Mouse (Mus musculus) neural tube, embryonic 15.5 days (tissue): Measurements from ENCODE around the gene Hgd. TPM values are rescaled to one million over a fixed set of nuclear protein-coding genes. Genes with fewer than 3 reads are reported as not detected.

Experiments
- ATAC-seq: fragments of 200-750 bp; cut with Nextera tagmentation; 2 replicates; pipeline ENCODE4 v1.8.0; 2017; ENCODE audit warnings: mild to moderate bottlenecking, moderate TSS enrichment, moderate library complexity; ENCODE audit not compliant: low FRiP score
- H3K27ac ChIP-seq: fragments of 300-500 bp; sonication (generic); replicated peaks from 2 replicates; pipeline ENCODE4 v1.5.1; 2015; ENCODE audit warnings: mild to moderate bottlenecking, inconsistent platforms
- H3K27me3 ChIP-seq: fragments of 300-500 bp; sonication (generic); replicated peaks from 2 replicates; pipeline ENCODE4 v1.6.1; 2015; ENCODE audit warnings: inconsistent platforms
- H3K36me3 ChIP-seq: fragments of 300-500 bp; sonication (generic); 2 replicates; pipeline ENCODE4 v1.6.1; 2015; ENCODE audit warnings: inconsistent platforms
- H3K4me1 ChIP-seq: fragments of 300-500 bp; sonication (generic); 2 replicates; pipeline ENCODE4 v1.6.1; 2015; ENCODE audit warnings: inconsistent platforms
- H3K4me2 ChIP-seq: fragments of 300-500 bp; sonication (generic); 2 replicates; pipeline ENCODE4 v1.6.1; 2015; ENCODE audit warnings: inconsistent platforms, mild to moderate bottlenecking, moderate library complexity
- H3K4me3 ChIP-seq: fragments of 300-500 bp; sonication (generic); replicated peaks from 2 replicates; pipeline ENCODE4 v1.5.1; 2015; ENCODE audit warnings: mild to moderate bottlenecking, inconsistent platforms
- H3K9ac ChIP-seq: fragments of 300-500 bp; sonication (generic); replicated peaks from 2 replicates; pipeline ENCODE4 v1.6.1; 2015; ENCODE audit warnings: mild to moderate bottlenecking, inconsistent platforms
- H3K9me3 ChIP-seq: fragments of 300-500 bp; sonication (generic); replicated peaks from 2 replicates; pipeline ENCODE4 v1.6.1; 2016; ENCODE audit warnings: inconsistent platforms
- WGBS: fragments of 180-500 bp; shearing (Covaris S2); methylation state at CpG from one replicate; pipeline ENCODE4 v1.1.7; 2015; ENCODE audit warnings: mixed read lengths; 5-methylcytosine and 5-hydroxymethylcytosine counted together
- polyA plus RNA-seq: library from polyadenylated mRNA; unstranded; fragments of >200 nt; fragmentation: Nextera tagmentation; extraction: Ambion mirVana; gene quantifications from 2 replicates; pipeline ENCODE4 v1.2.1, GENCODE M21; 2015

Gene Hgd
- polyA plus RNA-seq, 1 experiment from 2014 or later = 0.23 TPM

DNA sequence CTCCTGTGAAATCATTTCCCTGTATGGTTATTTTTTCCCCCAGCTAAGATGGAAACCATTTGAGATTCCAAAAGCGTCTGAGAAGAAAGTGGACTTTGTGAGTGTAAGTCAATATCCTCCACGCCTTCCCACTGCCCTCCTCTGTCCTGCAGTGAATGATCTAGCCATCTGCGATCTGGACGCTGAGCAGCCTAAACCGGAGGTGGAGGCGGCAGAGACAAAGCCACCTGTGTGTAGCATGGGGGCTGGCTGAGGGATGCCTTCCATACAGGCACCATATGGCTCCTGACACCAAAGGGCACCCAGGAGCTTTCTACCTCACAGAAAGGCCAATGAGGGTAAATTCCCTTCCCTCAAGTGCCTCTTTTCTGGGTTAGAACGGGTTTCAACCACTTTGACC, 31.1 kb downstream of the Hgd start:
- H3K4me1 ChIP-seq = peaks cover 6% of the 10 kb centered on the region; the same call in 1 of the 2 replicates
- no peak overlapping the region for H3K4me2 ChIP-seq
- no peaks in the 10 kb centered on the region for H3K36me3 ChIP-seq
- no peak overlapping the region for H3K4me3 ChIP-seq
- no peaks in the 10 kb centered on the region for H3K27me3 ChIP-seq
- no peak overlapping the region for H3K9ac ChIP-seq
- no peak for ATAC-seq
- H3K27ac ChIP-seq = no peak overlapping the region
- WGBS = 90% methylated on average over 7 of the region's 7 CpGs
- H3K9me3 ChIP-seq = no peaks in the 10 kb centered on the region

DNA sequence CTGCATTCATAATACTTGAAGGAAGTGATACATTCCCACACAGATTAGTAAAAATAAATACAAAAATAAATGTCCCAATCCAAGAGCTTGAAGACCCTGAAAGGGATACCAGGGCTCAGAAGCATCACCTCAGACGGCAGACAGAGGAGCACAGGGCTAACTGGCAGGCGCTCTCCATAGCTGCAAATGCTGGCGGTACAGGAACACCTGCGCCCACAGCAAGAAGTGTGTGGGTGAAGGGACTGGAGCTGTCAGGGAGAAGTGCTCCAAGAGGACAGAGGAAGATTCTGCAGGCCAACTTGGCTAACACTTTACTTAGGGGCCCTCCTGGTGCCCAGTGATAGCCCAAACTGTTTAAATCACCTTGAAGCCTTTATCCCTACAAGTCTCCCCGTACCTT, 32.1 kb downstream of the Hgd start:
- no peaks in the 10 kb centered on the region for H3K9me3 ChIP-seq
- H3K4me1 ChIP-seq = peaks cover 9% of the 10 kb centered on the region; the same call in 1 of the 2 replicates
- no peak overlapping the region for H3K27ac ChIP-seq
- no peaks in the 10 kb centered on the region for H3K36me3 ChIP-seq
- 94% methylated on average over 5 of the region's 5 CpGs for WGBS
- ATAC-seq = no peak
- H3K9ac ChIP-seq = no peak overlapping the region
- no peaks in the 10 kb centered on the region for H3K27me3 ChIP-seq
- H3K4me2 ChIP-seq = no peak overlapping the region
- H3K4me3 ChIP-seq = no peak overlapping the region

DNA sequence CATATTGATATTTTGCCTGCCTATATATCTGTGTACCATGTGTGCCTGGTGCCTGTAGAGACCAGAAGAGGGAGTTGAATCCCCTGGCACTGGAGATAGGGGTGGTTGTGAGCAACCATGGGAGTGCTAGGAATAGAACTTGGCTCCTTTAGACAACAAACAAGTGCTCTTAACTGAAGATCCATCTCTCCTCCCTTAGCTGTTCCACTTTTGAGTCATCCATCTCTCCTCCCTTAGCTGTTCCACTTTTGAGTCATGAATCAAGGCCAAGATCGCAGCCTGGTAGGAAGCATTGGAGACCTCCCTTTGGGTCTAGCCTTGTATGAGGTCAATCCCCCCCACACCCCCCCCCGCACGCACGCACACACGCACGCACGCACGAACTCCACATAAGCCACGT, 34.6 kb downstream of the Hgd start:
- H3K4me3 ChIP-seq = no peak overlapping the region
- H3K9me3 ChIP-seq = no peaks in the 10 kb centered on the region
- no peak overlapping the region for H3K27ac ChIP-seq
- no peak overlapping the region for H3K4me2 ChIP-seq
- H3K9ac ChIP-seq = no peak overlapping the region
- H3K36me3 ChIP-seq = no peaks in the 10 kb centered on the region
- 86% methylated on average over 9 of the region's 9 CpGs for WGBS
- no peak for ATAC-seq
- peaks cover 18% of the 10 kb centered on the region for H3K4me1 ChIP-seq
- no peaks in the 10 kb centered on the region for H3K27me3 ChIP-seq

DNA sequence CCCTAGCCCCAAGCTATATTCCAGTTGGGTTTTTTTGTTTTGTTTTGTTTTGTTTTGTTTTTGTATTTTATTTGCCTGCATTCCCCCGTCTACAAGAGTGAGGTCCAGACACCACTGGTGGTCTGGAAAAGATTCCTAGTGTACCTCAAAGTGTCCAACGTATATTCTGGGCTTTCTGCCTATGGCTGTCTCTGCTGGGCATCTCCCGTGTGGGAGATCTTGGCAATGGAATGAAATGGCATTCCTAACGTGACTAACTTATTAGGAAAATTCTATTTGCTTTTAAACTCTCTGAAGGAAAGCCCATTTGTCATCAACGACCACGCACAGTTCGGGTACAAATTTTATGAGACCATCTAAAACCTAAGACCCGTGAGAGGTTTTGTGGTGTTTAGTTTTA, 35.5 kb downstream of the Hgd start:
- Histone ChIP-seq H3K4me3 (no peak overlapping the region), H3K9ac (no peak overlapping the region), H3K27me3 (no peaks in the 10 kb centered on the region), H3K36me3 (no peaks in the 10 kb centered on the region), H3K27ac (no peak overlapping the region), H3K4me1 (peaks cover 18% of the 10 kb centered on the region), H3K9me3 (no peaks in the 10 kb centered on the region), H3K4me2 (no peak overlapping the region)
- ATAC-seq = no peak
- 45% methylated on average over 8 of the region's 8 CpGs for WGBS

DNA sequence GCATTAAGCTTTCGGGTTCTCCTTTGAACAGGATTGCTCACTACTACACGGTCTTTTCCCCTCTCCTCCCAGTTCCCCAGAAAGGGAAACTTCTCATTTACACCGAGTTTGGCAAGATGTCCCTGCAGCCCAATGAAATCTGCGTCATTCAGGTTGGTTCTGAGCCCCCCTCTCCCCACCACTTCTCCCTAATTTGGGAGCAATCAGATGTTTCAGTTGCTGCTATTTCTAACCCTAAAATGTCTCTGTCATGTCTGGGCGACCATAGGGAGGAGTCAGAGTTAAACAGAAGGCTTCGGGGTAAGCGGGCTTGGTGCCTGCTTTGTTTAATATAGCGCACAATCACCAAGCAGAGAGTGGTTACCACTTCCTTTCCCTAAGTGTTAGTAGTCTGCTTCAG, 36.2 kb downstream of the Hgd start:
- Histone ChIP-seq H3K27me3 (no peaks in the 10 kb centered on the region), H3K4me1 (peaks cover 18% of the 10 kb centered on the region), H3K27ac (no peak overlapping the region), H3K36me3 (no peaks in the 10 kb centered on the region), H3K4me3 (no peak overlapping the region), H3K4me2 (no peak overlapping the region), H3K9ac (no peak overlapping the region), H3K9me3 (no peaks in the 10 kb centered on the region)
- 64% methylated on average over 8 of the region's 8 CpGs for WGBS
- ATAC-seq = no peak

DNA sequence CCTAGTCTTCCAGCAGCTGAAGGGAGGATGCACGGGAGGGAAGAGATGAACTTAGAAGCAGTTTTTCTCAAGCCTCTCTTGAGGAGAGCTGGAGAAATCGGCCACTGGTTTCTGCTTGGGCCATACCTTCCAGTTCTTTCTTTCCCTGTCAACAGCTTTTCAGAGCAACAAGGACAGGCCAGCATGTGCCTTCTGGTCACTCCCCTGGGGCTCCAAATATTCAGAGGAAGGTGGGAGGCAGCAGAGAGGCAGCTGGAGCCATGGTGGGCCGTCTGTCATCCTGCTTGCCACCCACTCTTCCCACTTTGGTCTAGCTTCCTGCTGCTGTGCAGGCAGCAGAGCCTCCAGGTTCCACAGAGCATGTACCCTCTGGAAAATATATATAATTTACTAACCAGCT, 37.7 kb downstream of the Hgd start:
- peak overlapping the region; percentile 18; the same call in 1 of the 2 replicates for H3K27ac ChIP-seq
- ATAC-seq = peak; percentile 21; the same call in 1 of the 2 replicates
- H3K4me2 ChIP-seq = no peak overlapping the region
- H3K9ac ChIP-seq = no peak overlapping the region
- no peaks in the 10 kb centered on the region for H3K27me3 ChIP-seq
- H3K9me3 ChIP-seq = no peaks in the 10 kb centered on the region
- 27% methylated on average over 3 of the region's 3 CpGs for WGBS
- peaks cover 18% of the 10 kb centered on the region for H3K4me1 ChIP-seq
- H3K36me3 ChIP-seq = no peaks in the 10 kb centered on the region
- no peak overlapping the region for H3K4me3 ChIP-seq

DNA sequence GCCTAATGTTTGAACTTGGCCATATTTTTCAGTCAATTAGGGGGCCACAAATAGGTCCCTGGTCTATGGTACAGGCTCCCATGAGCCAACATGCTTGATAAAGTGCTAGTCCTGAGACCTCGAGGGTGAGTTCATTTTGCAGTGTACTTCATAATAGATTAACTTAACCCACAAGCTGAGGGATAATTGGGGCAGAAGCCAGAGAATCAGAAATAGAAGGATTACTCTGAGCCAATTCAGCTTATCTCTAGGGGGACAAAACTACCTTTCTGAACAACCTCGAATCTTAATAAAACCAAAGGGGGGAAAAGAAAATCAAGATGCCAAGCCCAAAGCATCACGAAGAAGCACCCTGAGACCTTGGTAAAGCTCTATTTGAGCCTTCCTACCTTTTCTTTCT, 42.5 kb downstream of the Hgd start:
- H3K4me2 ChIP-seq = no peak overlapping the region
- H3K9ac ChIP-seq = no peak overlapping the region
- no peaks in the 10 kb centered on the region for H3K9me3 ChIP-seq
- 77% methylated on average over 3 of the region's 3 CpGs for WGBS
- no peaks in the 10 kb centered on the region for H3K27me3 ChIP-seq
- H3K4me3 ChIP-seq = no peak overlapping the region
- H3K4me1 ChIP-seq = peaks cover 9% of the 10 kb centered on the region
- no peak overlapping the region for H3K27ac ChIP-seq
- no peaks in the 10 kb centered on the region for H3K36me3 ChIP-seq
- ATAC-seq = no peak

DNA sequence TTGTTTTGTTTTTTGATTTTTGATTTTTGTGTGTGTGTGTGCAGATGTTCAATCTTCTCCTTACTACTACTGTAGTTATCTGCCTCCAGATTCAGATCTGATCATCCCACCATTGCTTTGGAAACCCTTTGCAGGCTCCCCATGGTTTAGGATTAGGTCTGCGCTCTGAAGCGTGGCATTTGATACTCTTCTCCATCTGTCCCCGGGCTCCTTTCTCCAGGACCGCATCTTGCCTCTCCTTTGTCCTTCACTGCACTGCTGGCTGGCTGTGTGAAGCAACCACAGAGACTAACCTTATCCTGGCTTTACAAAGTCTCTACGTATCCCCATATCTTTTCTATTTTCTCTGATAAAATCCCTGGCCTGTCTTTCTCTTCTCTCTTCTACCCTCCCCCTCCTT, 43.0 kb downstream of the Hgd start:
- Histone ChIP-seq H3K27me3 (no peaks in the 10 kb centered on the region), H3K9me3 (no peaks in the 10 kb centered on the region), H3K4me2 (no peak overlapping the region), H3K4me1 (peaks cover 3% of the 10 kb centered on the region), H3K36me3 (no peaks in the 10 kb centered on the region), H3K9ac (no peak overlapping the region), H3K4me3 (no peak overlapping the region), H3K27ac (no peak overlapping the region)
- no peak for ATAC-seq
- 75% methylated on average over 5 of the region's 5 CpGs for WGBS

DNA sequence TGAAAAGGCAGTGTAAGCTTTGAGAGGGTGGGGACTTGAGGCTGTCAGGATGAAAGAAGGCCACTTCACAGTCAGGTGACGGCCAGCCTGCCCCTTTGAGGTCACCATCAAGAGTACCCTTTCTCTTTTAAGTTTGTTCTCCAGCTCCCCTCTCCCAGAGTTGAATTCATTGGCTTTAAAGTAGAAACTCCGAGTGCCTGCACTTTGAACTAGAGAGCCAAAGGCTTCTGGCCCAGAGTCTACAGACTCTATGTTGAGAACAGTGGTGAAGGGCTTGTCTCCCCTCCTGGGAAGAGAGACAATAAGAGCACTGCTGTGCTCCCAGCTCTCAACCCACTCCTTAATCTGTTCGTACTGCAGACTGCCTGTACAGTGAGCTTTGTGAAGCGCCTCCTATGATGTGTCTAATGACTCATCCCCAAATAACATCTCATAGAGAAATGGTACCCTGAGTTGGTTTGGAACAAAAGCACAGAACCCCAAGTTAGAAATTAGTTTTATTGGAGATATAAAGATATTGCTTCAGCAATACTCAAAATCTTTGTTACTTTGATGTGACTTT, 46.5 kb downstream of the Hgd start:
- Histone ChIP-seq H3K9ac (no peak overlapping the region), H3K27me3 (no peaks in the 10 kb centered on the region), H3K9me3 (no peaks in the 10 kb centered on the region), H3K27ac (no peak overlapping the region), H3K4me1 (peaks cover 6% of the 10 kb centered on the region), H3K4me2 (no peak overlapping the region), H3K4me3 (no peak overlapping the region), H3K36me3 (no peaks in the 10 kb centered on the region)
- ATAC-seq = no peak
- 56% methylated on average over 4 of the region's 4 CpGs for WGBS

DNA sequence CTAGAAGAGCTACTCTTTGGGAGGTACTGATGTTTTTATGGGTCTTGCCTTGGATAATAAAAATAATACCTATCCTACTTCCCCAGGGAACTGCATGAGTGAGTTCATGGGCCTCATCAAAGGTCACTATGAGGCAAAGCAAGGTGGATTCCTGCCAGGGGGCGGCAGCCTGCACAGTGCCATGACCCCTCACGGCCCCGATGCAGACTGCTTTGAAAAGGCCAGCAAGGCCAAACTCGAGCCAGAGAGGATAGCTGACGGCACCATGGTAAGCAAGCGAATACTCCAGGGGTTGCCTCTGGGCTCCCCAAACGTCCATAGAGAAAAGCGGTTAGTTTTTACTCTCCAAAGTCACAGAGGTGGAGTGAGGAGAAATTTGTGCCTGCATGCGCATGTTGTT, 48.4 kb downstream of the Hgd start:
- ATAC-seq = no peak
- H3K4me3 ChIP-seq = no peak overlapping the region
- peak overlapping the region; percentile 69 for H3K27ac ChIP-seq
- no peaks in the 10 kb centered on the region for H3K9me3 ChIP-seq
- no peaks in the 10 kb centered on the region for H3K36me3 ChIP-seq
- no peaks in the 10 kb centered on the region for H3K27me3 ChIP-seq
- H3K4me1 ChIP-seq = peaks cover 6% of the 10 kb centered on the region
- H3K4me2 ChIP-seq = no peak overlapping the region
- WGBS = 82% methylated on average over 9 of the region's 9 CpGs
- H3K9ac ChIP-seq = no peak overlapping the region

DNA sequence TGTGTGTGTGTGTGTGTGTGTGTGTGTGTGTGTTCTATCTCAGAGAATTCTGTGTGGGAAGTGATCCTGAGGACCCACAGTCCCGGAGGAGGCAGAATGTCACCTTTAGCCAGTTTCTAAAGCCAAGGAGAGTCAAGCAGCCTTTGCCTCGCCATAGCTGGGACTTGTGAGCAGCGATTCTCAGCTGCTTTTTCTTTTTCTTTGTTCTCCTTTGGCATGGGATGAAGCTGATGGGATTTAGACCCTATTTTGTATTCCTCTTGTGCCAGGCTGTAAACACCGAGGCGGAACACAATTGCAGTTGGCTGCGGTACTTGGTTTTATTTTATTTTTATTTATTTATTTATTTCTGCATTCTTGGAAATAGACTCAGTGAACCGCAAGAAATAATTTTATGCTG, 49.1 kb downstream of the Hgd start:
- Histone ChIP-seq H3K9ac (no peak overlapping the region), H3K9me3 (no peaks in the 10 kb centered on the region), H3K4me1 (peaks cover 6% of the 10 kb centered on the region), H3K4me2 (no peak overlapping the region), H3K4me3 (no peak overlapping the region), H3K27me3 (no peaks in the 10 kb centered on the region), H3K36me3 (no peaks in the 10 kb centered on the region), H3K27ac (peak overlapping the region; percentile 69; the same call in 1 of the 2 replicates)
- WGBS = 49% methylated on average over 7 of the region's 7 CpGs
- peak; percentile 73; the same call in 1 of the 2 replicates for ATAC-seq

DNA sequence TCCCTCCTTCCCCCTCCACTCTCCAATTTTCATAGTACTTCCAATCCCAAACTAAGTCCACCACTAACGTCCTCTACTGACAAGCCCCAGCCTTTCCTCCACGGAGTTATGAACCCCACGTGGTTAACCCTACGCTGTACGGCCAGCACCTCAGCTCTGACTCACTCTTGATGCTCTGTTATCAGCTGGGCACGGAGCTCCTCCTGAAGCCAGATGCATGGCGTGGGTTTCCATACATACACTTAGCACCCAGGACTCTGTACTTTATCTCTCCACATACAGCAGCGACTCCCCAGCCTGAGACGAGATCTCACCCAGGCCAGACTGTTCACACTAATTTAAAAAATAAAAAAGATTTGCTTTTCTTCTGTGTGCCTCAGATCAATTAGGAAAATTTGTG, 54.6 kb downstream of the Hgd start:
- H3K4me1 ChIP-seq = peaks cover 2% of the 10 kb centered on the region; the same call in 1 of the 2 replicates
- H3K9ac ChIP-seq = no peak overlapping the region
- H3K4me2 ChIP-seq = no peak overlapping the region
- H3K27ac ChIP-seq = no peak overlapping the region
- WGBS = 79% methylated on average over 9 of the region's 9 CpGs
- H3K27me3 ChIP-seq = no peaks in the 10 kb centered on the region
- H3K9me3 ChIP-seq = no peaks in the 10 kb centered on the region
- no peak overlapping the region for H3K4me3 ChIP-seq
- H3K36me3 ChIP-seq = no peaks in the 10 kb centered on the region
- no peak for ATAC-seq

DNA sequence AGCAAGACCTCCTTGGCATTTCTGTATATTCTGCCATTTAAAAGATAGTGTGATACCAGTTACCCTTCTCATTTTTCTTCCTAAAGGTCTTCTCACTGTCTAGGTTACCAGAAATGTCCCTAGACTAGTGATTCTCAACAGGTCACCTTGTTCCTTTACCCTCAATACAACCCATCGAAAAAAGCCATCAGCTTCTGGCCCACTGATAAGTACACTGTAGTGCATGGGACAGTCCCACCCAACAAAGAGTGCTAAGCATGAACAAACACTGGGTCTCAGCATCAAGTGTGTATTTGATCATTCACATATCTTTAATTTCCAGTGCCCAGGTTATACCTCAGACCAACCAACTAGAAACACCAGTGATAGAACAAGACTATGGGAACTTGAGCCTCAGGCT, 55.1 kb downstream of the Hgd start:
- Histone ChIP-seq H3K4me3 (no peak overlapping the region), H3K9ac (no peak overlapping the region), H3K36me3 (no peaks in the 10 kb centered on the region), H3K27ac (no peak overlapping the region), H3K9me3 (no peaks in the 10 kb centered on the region), H3K4me2 (no peak overlapping the region), H3K27me3 (no peaks in the 10 kb centered on the region), H3K4me1 (no peaks in the 10 kb centered on the region)
- WGBS = 90% methylated on average over 1 of the region's 1 CpGs
- ATAC-seq = no peak
